Mouse (Mus musculus) lung, postnatal 0 days (tissue): Measurements from ENCODE around the gene Eras. TPM values are rescaled to one million over a fixed set of nuclear protein-coding genes. Genes with fewer than 3 reads are reported as not detected.

Experiments
- ATAC-seq: fragments of 200-750 bp; cut with Nextera tagmentation; 2 replicates; pipeline ENCODE4 v1.8.0; 2017; ENCODE audit warnings: moderate library complexity
- DNase-seq: peaks from one replicate; pipeline ENCODE4 v3.0.0-alpha.2; 2016; ENCODE audit warnings: low spot score
- H3K27ac ChIP-seq: fragments of 300-500 bp; sonication (generic); 2 replicates; pipeline ENCODE4 v1.5.1; 2014; ENCODE audit warnings: antibody characterized with exemption, mild to moderate bottlenecking, low read length, mixed read lengths
- H3K27me3 ChIP-seq: fragments of 300-500 bp; sonication (generic); replicated peaks from 2 replicates; pipeline ENCODE4 v1.6.1; 2014; ENCODE audit warnings: low read length, mixed read lengths; ENCODE audit not compliant: insufficient read depth
- H3K36me3 ChIP-seq: fragments of 300-500 bp; sonication (generic); 2 replicates; pipeline ENCODE4 v1.6.1; 2014; ENCODE audit warnings: low read length, mixed read lengths; ENCODE audit not compliant: insufficient read depth
- H3K4me1 ChIP-seq: fragments of 300-500 bp; sonication (generic); 2 replicates; pipeline ENCODE4 v1.6.1; 2014; ENCODE audit warnings: antibody characterized with exemption, low read depth, low read length, mixed read lengths; ENCODE audit not compliant: insufficient read depth
- H3K4me2 ChIP-seq: fragments of 300-500 bp; sonication (generic); replicated peaks from 2 replicates; pipeline ENCODE4 v1.6.1; 2014; ENCODE audit warnings: low read depth, mild to moderate bottlenecking, low read length, moderate library complexity, mixed read lengths
- H3K4me3 ChIP-seq: fragments of 300-500 bp; sonication (generic); 2 replicates; pipeline ENCODE4 v1.5.1; 2014; ENCODE audit warnings: low read depth, low read length
- H3K9ac ChIP-seq: fragments of 300-500 bp; sonication (generic); replicated peaks from 2 replicates; pipeline ENCODE4 v1.6.1; 2014; ENCODE audit warnings: low read depth, mild to moderate bottlenecking
- H3K9me3 ChIP-seq: fragments of 300-500 bp; sonication (generic); 2 replicates; pipeline ENCODE4 v1.6.1; 2016; ENCODE audit warnings: low read length, mixed read lengths
- CTCF ChIP-seq: IDR thresholded peaks from 2 replicates; pipeline ENCODE4 v1.5.1; 2016; ENCODE audit warnings: antibody characterized with exemption, mild to moderate bottlenecking
- EP300 ChIP-seq: IDR thresholded peaks from 2 replicates; pipeline ENCODE4 v1.6.1; 2016; ENCODE audit warnings: antibody characterized with exemption, mild to moderate bottlenecking, control low read depth
- WGBS: fragments of 180-500 bp; shearing (Covaris S2); extraction: QIAGEN DNeasy Blood & Tissue Kit; methylation state at CpG from one replicate; pipeline ENCODE4 v1.1.7; 2014; 5-methylcytosine and 5-hydroxymethylcytosine counted together
- polyA plus RNA-seq: library from polyadenylated mRNA; unstranded; fragments of >200 nt; fragmentation: Nextera tagmentation; extraction: Ambion mirVana; gene quantifications from 2 replicates; pipeline ENCODE4 v1.2.1, GENCODE M21; 2015

Eras gene
- polyA plus RNA-seq, 1 experiment from 2014 or later: not detected

DNA sequence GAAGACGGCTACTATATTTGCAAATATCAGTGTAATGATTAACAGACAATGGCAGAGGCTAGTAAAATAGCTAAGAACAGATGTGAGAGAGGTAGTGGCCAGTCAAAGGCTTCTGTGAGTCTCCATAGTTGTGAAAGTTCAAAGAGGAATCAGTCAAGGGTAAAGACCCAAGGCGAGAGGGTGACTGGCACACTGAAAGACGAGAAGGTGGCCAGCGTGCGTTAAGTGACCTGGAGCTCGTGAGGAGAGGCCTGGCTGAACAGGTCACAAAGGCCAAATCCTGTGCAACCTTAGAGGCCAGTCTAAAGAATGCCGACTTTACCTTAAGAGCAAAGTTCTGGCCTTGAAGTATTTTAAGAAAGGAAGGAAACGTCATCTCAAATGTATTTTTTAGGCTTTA, 17.2 kb upstream of the Eras start:
- Histone ChIP-seq H3K9me3 (no peaks in the 10 kb centered on the region), H3K4me2 (no peak overlapping the region), H3K36me3 (no peaks in the 10 kb centered on the region), H3K4me3 (no peak overlapping the region), H3K27me3 (no peaks in the 10 kb centered on the region), H3K27ac (no peak overlapping the region), H3K9ac (no peak overlapping the region), H3K4me1 (no peaks in the 10 kb centered on the region)
- ATAC-seq (no peak), DNase-seq (no peak)
- TF ChIP-seq CTCF: no peak
- TF ChIP-seq EP300: no peak
- 66% methylated on average over 8 of the region's 8 CpGs for WGBS

DNA sequence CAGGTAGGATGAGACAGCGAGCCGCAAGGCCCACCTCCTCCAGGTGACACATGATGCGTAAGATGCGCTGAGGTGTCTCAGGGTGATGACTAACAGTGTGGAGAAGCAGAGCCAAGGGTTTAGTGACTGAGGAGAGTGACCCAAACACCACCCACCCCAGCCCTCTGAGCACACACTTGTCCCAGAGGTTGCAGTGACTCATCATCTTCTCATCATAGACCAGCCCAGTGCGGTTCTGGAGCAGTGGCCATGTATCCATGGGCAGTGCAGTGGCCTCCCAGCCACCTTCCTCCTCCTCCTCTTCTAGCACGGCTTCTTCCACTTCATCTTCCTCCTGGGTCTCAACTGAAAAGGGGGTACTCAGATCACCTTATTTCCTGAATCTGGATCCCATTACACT, 9.3 kb upstream of the Eras start:
- Histone ChIP-seq H3K27ac (no peak overlapping the region), H3K9me3 (no peaks in the 10 kb centered on the region), H3K4me3 (no peak overlapping the region), H3K27me3 (no peaks in the 10 kb centered on the region), H3K36me3 (no peaks in the 10 kb centered on the region), H3K9ac (no peak overlapping the region), H3K4me1 (no peaks in the 10 kb centered on the region), H3K4me2 (no peak overlapping the region)
- DNase-seq: no peak
- TF ChIP-seq CTCF (no peak), EP300 (no peak)
- no peak for ATAC-seq
- WGBS: 89% methylated on average over 6 of the region's 6 CpGs

DNA sequence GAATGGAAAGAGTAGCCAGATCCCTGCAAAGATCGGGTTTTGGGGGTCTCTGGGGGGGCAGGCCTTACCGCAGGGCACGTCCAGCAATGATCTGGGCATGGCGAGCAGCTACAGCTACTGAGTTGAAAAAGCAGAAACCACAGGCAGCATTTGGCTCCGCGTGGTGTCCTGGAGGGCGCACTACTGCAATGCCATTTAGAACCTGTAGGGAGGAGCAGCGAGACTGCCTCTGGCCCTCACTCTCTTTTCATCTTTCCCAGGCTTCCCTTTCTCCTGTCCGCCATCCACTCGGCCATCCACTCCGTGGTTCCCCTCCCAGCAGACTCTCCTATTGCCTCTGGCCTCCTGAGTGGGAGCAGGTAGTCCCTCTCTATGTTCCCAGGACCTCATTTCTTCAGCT, 8.5 kb upstream of the Eras start:
- WGBS: 59% methylated on average over 10 of the region's 11 CpGs
- H3K27ac ChIP-seq: no peak overlapping the region
- no peak overlapping the region for H3K4me2 ChIP-seq
- ATAC-seq (no peak), DNase-seq (no peak)
- H3K9ac ChIP-seq: no peak overlapping the region
- no peak overlapping the region for H3K4me3 ChIP-seq
- H3K9me3 ChIP-seq: no peaks in the 10 kb centered on the region
- no peaks in the 10 kb centered on the region for H3K4me1 ChIP-seq
- H3K27me3 ChIP-seq: no peaks in the 10 kb centered on the region
- TF ChIP-seq EP300 (no peak), CTCF (peak; percentile 23; the same call in 1 of the 2 replicates)
- H3K36me3 ChIP-seq: no peaks in the 10 kb centered on the region

DNA sequence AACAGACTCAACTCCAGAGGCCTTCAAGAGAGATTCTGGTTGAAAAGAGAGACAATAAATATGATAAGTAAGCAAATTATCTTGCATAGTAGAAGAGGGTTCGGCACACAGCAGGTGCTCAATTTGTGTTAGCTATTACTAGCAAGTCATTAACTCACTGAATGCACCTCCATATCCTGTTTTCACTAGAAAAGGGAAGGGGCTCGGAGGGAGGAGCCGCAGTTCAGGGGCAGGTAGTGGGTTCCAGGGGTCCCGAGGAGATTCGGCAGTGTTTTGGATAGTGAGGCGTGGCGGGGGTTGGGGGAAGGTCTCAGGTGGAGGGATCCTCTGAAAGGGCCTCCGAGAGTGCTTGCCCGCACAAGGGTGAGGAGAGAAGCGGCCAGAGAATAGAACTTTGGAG, 1.3 kb downstream of the Eras start:
- WGBS: 14% methylated on average over 10 of the region's 10 CpGs
- Histone ChIP-seq H3K27ac (no peak overlapping the region), H3K27me3 (peaks cover 3% of the 10 kb centered on the region; the same call in 1 of the 2 replicates), H3K9ac (no peak overlapping the region), H3K4me2 (no peak overlapping the region), H3K36me3 (no peaks in the 10 kb centered on the region), H3K9me3 (no peaks in the 10 kb centered on the region), H3K4me1 (no peaks in the 10 kb centered on the region), H3K4me3 (no peak overlapping the region)
- ATAC-seq (no peak), DNase-seq (no peak)
- TF ChIP-seq EP300 (no peak), CTCF (no peak)

DNA sequence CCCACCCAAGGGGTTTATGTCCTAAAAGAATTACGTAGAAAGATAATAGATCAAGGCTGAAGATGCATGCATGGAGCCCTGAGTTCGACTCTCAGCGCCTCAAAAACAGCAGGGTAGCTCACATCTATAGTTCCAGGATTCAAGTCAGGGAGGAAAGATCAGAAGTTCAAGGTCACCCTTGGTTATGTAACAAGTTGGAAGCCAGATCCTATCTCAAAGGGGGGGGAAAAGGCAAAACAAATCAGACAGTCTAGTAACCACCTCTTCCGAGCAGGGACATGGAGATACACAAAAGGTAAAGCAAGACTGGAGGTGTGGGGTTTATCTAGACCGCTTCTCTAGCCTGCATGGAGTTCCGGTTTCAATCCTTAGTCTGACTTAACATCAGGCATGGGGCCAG, 2.1 kb downstream of the Eras start:
- Histone ChIP-seq H3K4me2 (no peak overlapping the region), H3K9ac (no peak overlapping the region), H3K36me3 (no peaks in the 10 kb centered on the region), H3K27ac (no peak overlapping the region), H3K4me3 (no peak overlapping the region), H3K4me1 (no peaks in the 10 kb centered on the region), H3K27me3 (peaks cover 3% of the 10 kb centered on the region; the same call in 1 of the 2 replicates), H3K9me3 (no peaks in the 10 kb centered on the region)
- 62% methylated on average over 6 of the region's 6 CpGs for WGBS
- TF ChIP-seq EP300 (no peak), CTCF (no peak)
- ATAC-seq (no peak), DNase-seq (no peak)

DNA sequence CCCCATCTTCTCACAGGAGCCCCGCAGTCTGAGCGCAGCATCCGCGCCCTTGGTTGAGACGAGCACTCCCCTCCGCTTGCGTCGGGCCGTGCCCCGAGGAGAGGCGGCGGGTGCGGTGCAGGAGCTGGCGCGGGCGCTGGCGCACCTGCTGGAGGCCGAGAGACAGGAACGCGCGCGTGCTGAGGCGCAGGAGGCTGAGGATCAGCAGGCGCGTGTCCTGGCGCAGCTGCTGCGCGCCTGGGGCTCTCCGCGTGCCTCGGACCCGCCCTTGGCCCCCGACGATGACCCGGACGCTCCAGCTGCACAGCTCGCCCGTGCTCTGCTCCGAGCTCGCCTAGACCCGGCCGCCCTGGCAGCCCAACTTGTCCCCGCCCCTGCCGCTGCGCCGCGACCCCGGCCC, 6.4 kb downstream of the Eras start:
- no peak overlapping the region for H3K9ac ChIP-seq
- WGBS: 13% methylated on average over 25 of the region's 48 CpGs
- TF ChIP-seq CTCF: no peak
- TF ChIP-seq EP300: no peak
- 0 out of 2 replicates have a peak overlapping the region, but pooled peaks have one; percentile 3 for H3K4me3 ChIP-seq
- 0 out of 2 replicates have a peak, but pooled peaks have one; percentile 16 for ATAC-seq
- H3K36me3 ChIP-seq: no peaks in the 10 kb centered on the region
- no peak overlapping the region for H3K27ac ChIP-seq
- H3K4me1 ChIP-seq: no peaks in the 10 kb centered on the region
- peak overlapping the region; percentile 43 for H3K4me2 ChIP-seq
- no peaks in the 10 kb centered on the region for H3K9me3 ChIP-seq
- DNase-seq: no peak
- H3K27me3 ChIP-seq: peaks cover 9% of the 10 kb centered on the region; the same call in 1 of the 2 replicates
